Mouse (Mus musculus) embryo, embryonic 10 days (tissue): Measurements from ENCODE around the gene Eci1.
"Not testable (repeated sequence)": the region's sequence is repeated elsewhere in the genome, so short reads cannot be mapped to it uniquely, and the experiment has no call there.

ENCODE experiments used
- DNase-seq: peaks from one replicate; pipeline ENCODE4 v3.0.0-alpha.2; 2015; ENCODE audit warnings: low spot score

Gene Eci1

GRCm38 (mm10) chr17:24426471-24427169, at the start of gene Eci1:
TSS of gene Eci1 (plus strand) at chr17:24426641.
- peak; percentile 95 for DNase-seq

DNA sequence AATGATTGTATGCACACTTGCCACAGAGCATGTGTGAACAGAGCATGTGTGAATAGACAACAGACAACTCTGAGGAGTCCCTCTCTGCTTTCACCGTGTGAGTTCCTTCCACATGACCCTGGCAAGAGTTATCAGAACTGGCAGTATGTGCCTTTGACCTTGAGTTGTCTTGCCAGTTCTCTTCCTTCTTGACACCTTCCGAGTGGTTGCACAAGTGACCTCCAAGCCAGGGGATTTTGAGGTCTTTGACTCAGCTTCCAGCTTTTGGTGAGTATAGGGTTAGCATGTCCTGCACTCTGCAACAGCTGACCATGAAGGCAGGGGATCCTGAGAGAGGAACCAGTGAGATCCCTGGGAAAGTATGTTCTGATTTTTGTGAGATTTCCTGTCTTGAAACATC, 47.9 kb upstream of the Eci1 start:
- no peak for DNase-seq

DNA sequence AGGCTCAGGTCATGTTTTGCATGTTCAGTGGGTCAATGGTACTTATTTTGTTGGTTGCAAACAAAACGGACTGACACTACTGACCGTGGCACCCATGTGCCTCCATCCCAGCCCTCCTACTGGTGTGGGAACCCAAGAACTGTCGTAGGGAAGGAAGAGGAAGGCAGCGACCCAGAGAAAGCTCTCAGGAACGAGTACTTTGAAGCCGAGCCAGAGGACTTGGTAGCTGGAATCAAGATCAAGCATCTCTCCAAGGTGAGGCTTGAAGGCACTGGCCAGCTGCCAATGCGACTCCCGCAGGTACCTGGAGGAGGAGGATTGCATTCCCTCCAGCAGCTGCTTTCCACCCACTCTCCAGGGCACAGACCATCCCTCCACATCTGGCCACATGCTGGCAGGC, 42.7 kb upstream of the Eci1 start:
- no peak for DNase-seq

GRCm38 (mm10) chr17:24388711-24389110, 37.7 kb upstream of the Eci1 start:
- no peak for DNase-seq

DNA sequence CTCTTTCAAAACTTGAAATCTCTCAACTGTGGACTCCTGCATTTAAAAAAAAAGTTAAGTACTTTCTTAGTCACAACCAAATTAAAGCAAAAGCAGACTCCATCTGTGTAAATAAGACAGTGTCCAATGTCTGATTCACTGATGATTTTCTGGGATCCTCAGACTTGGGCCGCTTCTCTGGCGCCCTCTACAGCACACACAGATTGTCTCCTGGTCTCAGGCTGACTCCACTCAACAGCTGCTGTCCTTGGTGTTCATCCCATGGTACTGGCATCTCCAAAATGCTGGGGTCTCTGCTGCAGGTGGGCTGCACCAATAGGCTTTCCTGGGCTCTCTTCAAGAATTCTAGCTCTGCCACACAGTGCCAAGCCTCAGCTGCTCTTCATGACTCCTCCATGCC, 36.6 kb upstream of the Eci1 start:
- DNase-seq: peak; percentile 73

DNA sequence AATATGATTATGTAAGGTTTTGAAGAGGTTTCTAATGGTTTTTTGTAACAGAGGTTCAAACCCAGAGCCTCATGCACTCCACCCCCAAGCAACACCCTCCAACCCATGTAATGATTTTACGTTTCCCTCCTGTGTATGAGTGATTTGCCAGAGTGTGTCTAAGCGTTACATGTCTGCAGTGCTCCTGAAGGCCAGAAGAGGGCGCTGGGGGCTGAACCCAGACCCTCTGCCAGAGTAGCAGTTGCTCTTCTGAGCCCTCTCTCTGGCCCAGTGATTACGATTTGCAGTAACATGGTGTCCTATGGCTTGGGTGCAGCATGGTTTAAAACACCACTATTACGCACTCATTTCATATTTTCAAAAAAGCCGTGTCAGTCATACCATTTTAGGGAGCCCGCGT, 35.3 kb upstream of the Eci1 start:
- no peak for DNase-seq

- no peak for DNase-seq
Measured at GRCm38 (mm10) chr17:24393527-24393926, 32.9 kb upstream of the Eci1 start.

GRCm38 (mm10) chr17:24394456-24394855, 32.0 kb upstream of the Eci1 start:
- no peak for DNase-seq

DNA sequence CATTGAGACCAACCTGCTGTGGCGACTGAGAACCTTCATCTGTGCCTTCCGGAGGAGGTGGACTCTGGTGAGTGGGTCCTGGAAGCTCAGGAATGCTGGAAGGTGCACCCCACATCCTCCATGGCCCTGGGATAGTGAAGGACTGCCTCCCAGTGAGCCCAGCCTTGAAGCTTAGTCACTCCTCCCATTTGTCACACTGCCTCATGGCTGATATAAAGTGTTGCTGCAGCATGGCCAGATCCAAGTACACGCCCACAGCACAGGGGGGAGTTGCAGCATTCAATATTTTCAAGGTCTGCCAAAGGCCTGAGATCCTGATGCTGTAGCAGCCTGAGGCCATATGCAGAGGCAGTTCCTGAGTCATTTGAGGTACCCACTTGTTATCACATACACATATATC, 24.1 kb upstream of the Eci1 start:
- DNase-seq: no peak

GRCm38 (mm10) chr17:24407116-24407803, 19.2 kb upstream of the Eci1 start:
- no peak for DNase-seq

- no peak for DNase-seq
Measured at GRCm38 (mm10) chr17:24413557-24414211, 12.8 kb upstream of the Eci1 start.

GRCm38 (mm10) chr17:24414230-24414976, 12.0 kb upstream of the Eci1 start, which contains the start of gene Rnps1:
TSS of gene Rnps1 (plus strand) at chr17:24414565.
- DNase-seq: peak; percentile 100

GRCm38 (mm10) chr17:24415011-24415410, 11.4 kb upstream of the Eci1 start:
- DNase-seq: no peak

DNA sequence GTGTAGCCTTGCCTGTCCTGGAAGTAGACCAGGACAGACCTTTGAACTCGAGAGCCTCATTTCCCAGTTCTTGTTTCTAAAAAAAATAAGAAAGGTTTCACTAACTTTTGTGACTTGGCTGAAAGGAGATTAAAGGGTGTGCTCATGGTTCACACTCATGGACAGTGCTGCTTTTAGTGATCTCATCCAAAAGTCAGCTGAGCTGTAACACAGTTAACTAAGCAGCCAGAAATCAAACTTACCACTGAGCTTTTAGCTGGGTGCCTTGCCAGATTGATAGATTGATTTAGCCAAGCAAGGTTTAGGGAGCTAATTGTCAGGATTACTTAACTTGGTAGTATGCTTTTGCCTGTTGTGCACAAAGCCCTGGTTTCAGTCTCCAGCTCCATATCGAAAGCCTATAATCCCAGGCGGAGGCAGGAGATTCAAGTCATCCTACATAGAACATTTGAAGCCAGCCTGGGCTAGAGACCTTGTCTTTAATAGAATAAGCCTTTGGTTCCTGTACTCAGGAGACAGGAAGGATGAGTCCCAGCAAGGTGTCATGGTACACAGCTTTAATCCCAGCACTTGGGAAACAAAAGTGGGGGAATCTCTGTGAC, 10.3 kb upstream of the Eci1 start:
- no peak for DNase-seq

DNA sequence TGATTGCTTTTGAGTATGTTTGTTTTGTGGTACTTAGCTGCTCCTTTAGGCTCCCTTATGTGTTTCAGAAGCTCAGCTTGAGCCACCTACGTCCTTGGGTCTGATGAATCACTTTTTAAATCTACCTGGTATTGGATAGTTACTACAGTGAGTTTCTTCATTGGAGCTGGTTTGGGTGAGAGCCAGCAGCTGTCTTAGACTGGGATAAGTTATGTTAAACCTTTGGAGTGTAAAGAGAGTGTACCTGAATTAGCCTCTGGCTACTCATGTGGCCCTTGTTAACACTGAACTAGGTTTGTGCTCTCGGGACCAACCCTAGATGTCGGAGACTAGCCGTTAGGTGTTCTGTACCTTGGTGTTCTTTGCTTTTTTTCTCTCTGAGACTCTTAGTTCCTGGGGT, 3.3 kb upstream of the Eci1 start:
- DNase-seq: no peak

DNA sequence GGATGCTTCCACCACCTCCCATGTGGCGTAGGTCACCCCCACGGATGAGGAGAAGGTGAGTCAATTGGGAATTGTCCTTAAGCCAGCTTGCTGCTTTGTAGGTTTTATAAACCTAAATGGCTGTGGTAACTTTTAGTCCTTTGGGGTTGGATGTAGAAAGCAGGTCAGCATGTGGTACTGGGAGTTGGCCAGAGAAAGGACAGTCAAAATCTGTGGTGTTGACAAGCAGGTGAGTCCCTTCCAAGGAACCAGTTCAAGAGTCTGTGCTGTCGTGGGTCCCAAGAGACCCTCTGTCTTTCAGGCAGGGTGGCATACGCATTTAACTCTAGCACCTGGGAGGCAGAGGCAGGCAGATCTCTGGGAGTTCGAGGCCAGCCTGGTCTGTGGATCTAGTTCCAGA, 2.0 kb upstream of the Eci1 start:
- no peak for DNase-seq

- DNase-seq: not testable (repeated sequence)
Measured at GRCm38 (mm10) chr17:24425326-24425725, 1.1 kb upstream of the Eci1 start.

DNA sequence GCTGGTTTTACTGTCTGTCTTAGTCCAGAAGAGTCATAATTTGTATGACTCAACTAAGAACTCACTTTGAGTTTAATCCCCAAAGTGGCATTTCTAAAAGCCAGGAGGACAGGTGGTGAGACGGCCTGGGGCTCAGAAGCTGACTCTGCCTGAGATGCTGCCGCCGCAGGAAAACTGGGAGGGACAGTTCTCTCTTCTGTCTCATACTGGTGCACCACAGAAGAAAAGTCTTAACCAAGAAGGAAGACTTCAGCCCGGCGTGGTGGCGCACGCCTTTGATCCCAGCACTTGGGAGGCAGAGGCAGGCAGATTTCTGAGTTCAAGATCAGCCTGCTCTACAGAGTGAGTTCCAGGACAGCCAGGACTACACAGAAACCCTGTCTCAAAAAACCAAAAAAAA, 536 bp upstream of the Eci1 start:
- DNase-seq: no peak

DNA sequence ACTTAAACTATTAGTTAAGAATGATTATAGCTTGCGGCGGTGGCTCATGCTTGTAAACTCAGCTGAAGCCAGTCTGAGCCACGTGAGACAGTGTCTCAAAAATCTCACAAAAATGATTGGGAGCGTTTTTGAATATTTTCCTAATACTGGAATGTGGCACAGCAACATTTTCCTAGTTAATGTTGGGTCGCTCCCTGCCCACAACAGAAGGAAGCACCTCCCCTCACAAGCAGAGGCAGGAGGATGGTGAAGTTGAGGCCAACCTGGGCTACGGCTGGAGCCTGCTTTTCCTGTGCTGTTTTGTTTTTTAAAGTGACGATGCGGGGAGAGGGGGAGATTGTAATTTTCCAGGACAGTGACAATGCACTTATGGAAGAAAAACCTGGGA, 723 bp downstream of the Eci1 start:
- peak; percentile 30 for DNase-seq

GRCm38 (mm10) chr17:24429201-24429983, 3.0 kb downstream of the Eci1 start:
- no peak for DNase-seq

DNA sequence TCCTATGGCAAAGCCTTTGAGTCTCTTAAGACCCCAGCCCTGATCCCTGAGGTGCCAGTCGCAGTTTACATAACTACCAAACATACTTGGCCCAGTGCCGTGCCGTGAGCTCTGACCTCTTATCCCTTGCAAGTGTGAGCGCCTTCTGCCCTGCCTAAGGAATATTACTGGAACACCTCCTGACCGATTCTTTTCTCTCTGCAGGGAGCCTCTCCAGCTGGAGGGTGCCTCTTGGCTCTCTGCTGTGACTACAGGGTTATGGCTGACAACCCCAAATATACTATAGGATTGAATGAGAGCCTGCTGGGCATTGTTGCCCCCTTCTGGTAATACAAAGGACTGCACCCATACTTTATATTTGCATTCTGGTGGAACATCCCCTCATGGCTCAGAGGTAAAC, 10.6 kb downstream of the Eci1 start:
- DNase-seq: peak; percentile 28
